Comparison of ENCODE assay signal across 41 mouse cellular contexts in the genomic region with DNA sequence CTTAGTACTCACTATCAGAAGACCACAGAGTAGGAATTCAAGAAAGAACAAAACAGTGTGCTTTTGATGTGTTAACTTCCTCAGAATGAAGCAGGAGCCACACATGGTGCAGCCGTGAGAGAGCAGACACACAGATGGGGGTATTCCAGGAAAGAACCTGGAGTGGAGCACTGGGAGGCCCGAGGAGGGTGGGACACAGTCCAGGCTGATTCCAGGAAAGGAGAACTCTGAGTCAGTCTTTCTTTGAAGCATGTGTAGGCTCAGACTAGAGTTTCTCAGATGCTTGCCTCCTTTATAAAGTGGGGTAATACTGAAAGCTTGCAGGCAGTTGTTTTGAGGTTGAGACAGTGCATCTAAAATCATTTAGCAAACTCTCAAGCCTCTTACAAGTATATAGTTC. TPM values are rescaled to one million over a fixed set of nuclear protein-coding genes. Genes with fewer than 3 reads are reported as not detected.
"Had no signal": no experiment of that assay in that cellular context is flagged by ENCODE, and none has a peak within 500 bp of the region (broad histone marks: within the 10 kb centered on the region; RNA-seq: fewer than 3 reads in every experiment).

No protein-coding gene starts in this region.

- H3K9me3 ChIP-seq: heart, embryonic 12.5 days; heart, embryonic 13.5 days; heart, embryonic 15.5 days; hindbrain, embryonic 10.5 days; hindbrain, embryonic 12.5 days; hindbrain, embryonic 13.5 days; hindbrain, embryonic 15.5 days; intestine, embryonic 15.5 days; kidney, embryonic 15.5 days had no signal

- H3K4me3 ChIP-seq: heart, embryonic 12.5 days; heart, embryonic 13.5 days; heart, embryonic 15.5 days; hindbrain, embryonic 10.5 days; hindbrain, embryonic 12.5 days; hindbrain, embryonic 13.5 days; hindbrain, embryonic 15.5 days; intestine, embryonic 15.5 days; kidney, embryonic 15.5 days; layer of hippocampus, adult 2 months; left cerebral cortex, adult 2 months had no signal

- DNase-seq: heart, postnatal 10 days; heart, postnatal 14 days; heart, postnatal 36 days; heart, postnatal 4 days; kidney, adult 11 months; kidney, adult 18-20 months; kidney, adult 2 months; kidney, adult 8-10 months; kidney, adult 9 months; kidney, postnatal 10 days; kidney, postnatal 14 days; kidney, postnatal 25 days; kidney, postnatal 36 days; kidney, postnatal 4 days; layer of hippocampus, adult 9-11 months; layer of hippocampus, postnatal 36 days had no signal

- H3K4me1 ChIP-seq: heart, embryonic 12.5 days; heart, embryonic 13.5 days; heart, embryonic 15.5 days; hindbrain, embryonic 10.5 days; hindbrain, embryonic 12.5 days; hindbrain, embryonic 13.5 days; hindbrain, embryonic 15.5 days; intestine, embryonic 15.5 days; kidney, embryonic 15.5 days had no signal

- H3K36me3 ChIP-seq: heart, embryonic 12.5 days; heart, embryonic 13.5 days; heart, embryonic 15.5 days; hindbrain, embryonic 10.5 days; hindbrain, embryonic 12.5 days; hindbrain, embryonic 13.5 days; hindbrain, embryonic 15.5 days; intestine, embryonic 15.5 days; kidney, embryonic 15.5 days had no signal

- ATAC-seq: hindbrain, embryonic 16.5 days; hindbrain, postnatal 0 days; inflammation-experienced regulatory T-cells, adult 6 months; intestine, embryonic 15.5 days; intestine, embryonic 16.5 days; intestine, postnatal 0 days had no signal

- H3K9ac ChIP-seq: heart, embryonic 12.5 days; heart, embryonic 13.5 days; heart, embryonic 15.5 days; hindbrain, embryonic 12.5 days; hindbrain, embryonic 13.5 days; hindbrain, embryonic 14.5 days; hindbrain, embryonic 15.5 days; intestine, embryonic 15.5 days; kidney, embryonic 15.5 days had no signal

- H3K27me3 ChIP-seq: heart, embryonic 12.5 days; heart, embryonic 15.5 days; hindbrain, embryonic 12.5 days; hindbrain, embryonic 13.5 days; hindbrain, embryonic 15.5 days; intestine, embryonic 15.5 days; kidney, embryonic 15.5 days had no signal

- H3K4me2 ChIP-seq: heart, embryonic 12.5 days; heart, embryonic 13.5 days; heart, embryonic 15.5 days; hindbrain, embryonic 12.5 days; hindbrain, embryonic 13.5 days; hindbrain, embryonic 14.5 days; hindbrain, embryonic 15.5 days; intestine, embryonic 15.5 days; kidney, embryonic 15.5 days had no signal

- H3K27ac ChIP-seq: heart, embryonic 13.5 days; heart, embryonic 15.5 days; hindbrain, embryonic 10.5 days; hindbrain, embryonic 12.5 days; hindbrain, embryonic 13.5 days; hindbrain, embryonic 14.5 days; hindbrain, embryonic 15.5 days; hindbrain, postnatal 0 days; intestine, embryonic 15.5 days; kidney, embryonic 15.5 days; kidney, postnatal 0 days; layer of hippocampus, adult 2 months; left cerebral cortex, adult 2 months had no signal

RNA-seq across cellular contexts. Expression of gene Ankk1, which starts 34.6 kb away (rescaled TPM):
- polyA plus RNA-seq: heart, embryonic 12.5 days; heart, embryonic 13.5 days; heart, embryonic 14.5 days; heart, embryonic 15.5 days; heart, embryonic 16.5 days; heart, postnatal 0 days; hindbrain, embryonic 10.5 days; hindbrain, embryonic 11.5 days; hindbrain, embryonic 12.5 days; hindbrain, embryonic 13.5 days; hindbrain, embryonic 14.5 days; hindbrain, embryonic 15.5 days; hindbrain, embryonic 16.5 days; hindbrain, postnatal 0 days; inflammation-experienced regulatory T-cells, adult 6 months; intestine, embryonic 14.5 days; intestine, embryonic 15.5 days; intestine, embryonic 16.5 days; intestine, postnatal 0 days; kidney, adult 2 months; kidney, embryonic 14.5 days; kidney, embryonic 15.5 days; kidney, postnatal 0 days; large intestine, adult 2 months had no signal

RNA-seq across cellular contexts. Expression of gene Drd2, which starts 51.8 kb away (rescaled TPM):
- polyA plus RNA-seq: heart, embryonic 12.5 days; heart, embryonic 14.5 days; inflammation-experienced regulatory T-cells, adult 6 months; intestine, embryonic 16.5 days; intestine, postnatal 0 days; kidney, embryonic 14.5 days; kidney, postnatal 0 days; large intestine, adult 2 months had no signal
